Mouse (Mus musculus) stomach, embryonic 16.5 days (tissue): ENCODE measurements around the gene Fras1. TPM values are rescaled to one million over a fixed set of nuclear protein-coding genes. Genes with fewer than 3 reads are reported as not detected.

Source experiments
- ATAC-seq: fragments of 200-750 bp; cut with Nextera tagmentation; 2 replicates; pipeline ENCODE4 v1.8.0; 2017; ENCODE audit warnings: moderate number of reproducible peaks, moderate TSS enrichment; ENCODE audit not compliant: insufficient read depth, low FRiP score
- H3K27ac ChIP-seq: fragments of 300-500 bp; sonication (generic); 2 replicates; pipeline ENCODE4 v1.5.1; 2014; ENCODE audit warnings: low read length
- H3K27me3 ChIP-seq: fragments of 300-500 bp; sonication (generic); 2 replicates; pipeline ENCODE4 v1.6.1; 2014; ENCODE audit warnings: low read length, control low read depth, mixed read lengths; ENCODE audit not compliant: control insufficient read depth, insufficient read depth
- H3K36me3 ChIP-seq: fragments of 300-500 bp; sonication (generic); 2 replicates; pipeline ENCODE4 v1.6.1; 2014; ENCODE audit warnings: low read length; ENCODE audit not compliant: control insufficient read depth, insufficient read depth
- H3K4me1 ChIP-seq: fragments of 300-500 bp; sonication (generic); 2 replicates; pipeline ENCODE4 v1.6.1; 2014; ENCODE audit warnings: low read length, control low read depth, mixed read lengths; ENCODE audit not compliant: control insufficient read depth, insufficient read depth
- H3K4me2 ChIP-seq: fragments of 300-500 bp; sonication (generic); 2 replicates; pipeline ENCODE4 v1.6.1; 2014; ENCODE audit warnings: low read depth, low read length, mixed read lengths
- H3K4me3 ChIP-seq: fragments of 300-500 bp; sonication (generic); replicated peaks from 2 replicates; pipeline ENCODE4 v1.5.1; 2014; ENCODE audit warnings: mild to moderate bottlenecking, low read length
- H3K9ac ChIP-seq: fragments of 300-500 bp; sonication (generic); 2 replicates; pipeline ENCODE4 v1.6.1; 2014; ENCODE audit warnings: low read length
- H3K9me3 ChIP-seq: fragments of 300-500 bp; sonication (generic); replicated peaks from 2 replicates; pipeline ENCODE4 v1.6.1; 2016; ENCODE audit warnings: low read length, control low read depth; ENCODE audit not compliant: control insufficient read depth
- WGBS: fragments of 180-500 bp; shearing (Covaris S2); extraction: QIAGEN DNeasy Blood & Tissue Kit; methylation state at CpG from one replicate; pipeline ENCODE4 v1.1.7; 2014; 5-methylcytosine and 5-hydroxymethylcytosine counted together
- polyA plus RNA-seq: library from polyadenylated mRNA; unstranded; fragments of >200 nt; fragmentation: Nextera tagmentation; extraction: Ambion mirVana; gene quantifications from 2 replicates; pipeline ENCODE4 v1.2.1, GENCODE M21; 2015

Gene Fras1
- polyA plus RNA-seq, 1 experiment from 2014 or later, result 18.3 TPM

DNA sequence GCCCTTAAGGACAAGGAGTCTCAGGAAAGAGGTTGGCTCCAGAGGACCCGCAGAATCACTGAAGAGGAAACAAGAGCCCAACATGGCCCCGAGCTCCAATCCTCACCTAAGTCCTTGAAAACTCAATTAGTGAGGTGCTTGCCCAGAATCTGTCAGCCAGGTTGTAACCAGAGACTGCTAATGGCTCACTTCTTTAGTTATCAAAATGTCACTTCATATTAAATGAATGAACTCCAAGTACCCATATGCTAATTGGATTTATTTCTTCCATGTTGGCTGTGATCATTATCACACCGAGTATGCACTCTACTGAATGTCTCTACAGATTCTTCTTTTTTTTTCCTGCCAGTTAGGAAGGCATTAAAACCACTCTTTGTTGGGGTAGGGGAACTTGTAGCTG lies 47.8 kb downstream of the Fras1 start:
- no peaks in the 10 kb centered on the region for H3K27me3 ChIP-seq
- no peak overlapping the region for H3K4me3 ChIP-seq
- no peaks in the 10 kb centered on the region for H3K36me3 ChIP-seq
- H3K9me3 ChIP-seq, result no peaks in the 10 kb centered on the region
- H3K4me2 ChIP-seq, result no peak overlapping the region
- H3K4me1 ChIP-seq, result no peaks in the 10 kb centered on the region
- no peak overlapping the region for H3K27ac ChIP-seq
- ATAC-seq, result no peak
- 82% methylated on average over 3 of the region's 3 CpGs for WGBS
- no peak overlapping the region for H3K9ac ChIP-seq

DNA sequence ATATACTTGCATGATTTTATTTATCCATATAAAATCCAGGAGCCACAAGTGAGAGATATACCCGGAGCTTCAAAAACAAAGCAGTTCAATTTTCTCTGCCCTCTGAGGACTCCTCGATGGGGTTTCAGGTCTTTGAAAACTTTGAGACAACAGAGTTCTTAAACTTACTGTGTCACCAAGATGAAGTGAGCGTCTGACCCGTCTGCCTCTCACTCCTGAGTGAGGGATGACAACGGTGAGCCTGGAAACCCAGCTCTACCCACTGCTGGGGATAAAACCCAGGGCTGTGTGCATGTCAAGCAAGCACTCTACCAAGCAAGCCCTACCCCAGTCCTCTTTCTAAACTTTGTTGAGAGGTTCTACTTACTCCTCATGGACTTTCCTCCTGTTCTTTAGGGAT lies 49.0 kb downstream of the Fras1 start:
- H3K36me3 ChIP-seq, result no peaks in the 10 kb centered on the region
- WGBS, result 80% methylated on average over 5 of the region's 5 CpGs

DNA sequence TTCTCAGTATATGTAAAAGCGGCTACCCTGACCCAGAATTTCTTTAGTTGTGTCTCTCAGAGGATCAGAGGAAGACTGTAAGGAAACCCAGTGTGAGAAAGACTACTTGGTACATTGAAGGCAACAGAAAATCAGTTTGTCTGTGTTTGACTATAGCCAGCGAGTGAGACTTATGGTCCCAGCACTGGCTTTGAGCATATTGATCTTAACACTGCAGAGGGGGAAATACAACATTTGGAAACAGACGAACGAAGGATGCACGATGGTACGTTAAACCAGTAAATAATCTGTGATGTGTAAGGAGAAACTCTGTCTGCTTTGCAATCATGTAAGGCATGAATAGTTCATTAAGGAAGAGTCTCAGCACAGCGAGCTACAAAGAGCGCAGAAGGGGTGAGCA lies 51.6 kb downstream of the Fras1 start:
- Histone ChIP-seq H3K27me3 (no peaks in the 10 kb centered on the region), H3K9ac (no peak overlapping the region), H3K27ac (no peak overlapping the region), H3K4me2 (no peak overlapping the region), H3K4me3 (no peak overlapping the region), H3K9me3 (no peaks in the 10 kb centered on the region), H3K4me1 (no peaks in the 10 kb centered on the region; the same call in 1 of the 2 replicates), H3K36me3 (no peaks in the 10 kb centered on the region)
- no peak for ATAC-seq
- 91% methylated on average over 8 of the region's 8 CpGs for WGBS

More for the DNA sequence above, 49.0 kb downstream of the Fras1 start:
- H3K27me3 ChIP-seq, result no peaks in the 10 kb centered on the region
- ATAC-seq, result no peak
- H3K27ac ChIP-seq, result no peak overlapping the region
- H3K9ac ChIP-seq, result no peak overlapping the region
- no peaks in the 10 kb centered on the region for H3K9me3 ChIP-seq
- H3K4me3 ChIP-seq, result no peak overlapping the region
- no peak overlapping the region for H3K4me2 ChIP-seq
- no peaks in the 10 kb centered on the region for H3K4me1 ChIP-seq

- no peak overlapping the region for H3K27ac ChIP-seq
Measured at GRCm38 (mm10) chr5:96429532-96430141, 55.9 kb downstream of the Fras1 start.

DNA sequence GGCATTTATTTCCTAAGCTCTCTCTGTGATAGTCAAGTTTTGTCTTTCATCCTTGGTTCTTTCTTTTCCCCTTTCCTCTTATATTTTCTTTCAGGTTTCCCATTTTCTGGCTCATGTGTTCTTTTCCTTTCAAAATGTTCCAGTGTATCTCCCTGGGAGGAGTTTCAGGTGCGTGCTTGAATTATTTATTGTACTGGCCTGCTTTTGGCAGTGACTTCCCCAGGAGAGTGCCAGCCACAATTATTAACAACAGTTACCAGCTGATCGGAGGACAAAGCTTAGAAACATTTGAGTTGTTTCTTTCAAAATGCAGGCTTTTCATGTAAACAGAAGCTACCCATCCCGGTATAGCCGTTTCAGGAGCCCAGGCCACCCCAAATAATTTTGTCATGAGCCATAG lies 64.1 kb downstream of the Fras1 start:
- Histone ChIP-seq H3K9ac (no peak overlapping the region), H3K4me3 (no peak overlapping the region), H3K4me1 (peaks cover 5% of the 10 kb centered on the region), H3K9me3 (no peaks in the 10 kb centered on the region), H3K27ac (no peak overlapping the region), H3K4me2 (no peak overlapping the region), H3K36me3 (no peaks in the 10 kb centered on the region), H3K27me3 (no peaks in the 10 kb centered on the region)
- ATAC-seq, result no peak
- WGBS, result 79% methylated on average over 4 of the region's 4 CpGs

More at GRCm38 (mm10) chr5:96429532-96430141, 55.9 kb downstream of the Fras1 start:
- 26% methylated on average over 13 of the region's 13 CpGs for WGBS
- Histone ChIP-seq H3K4me3 (no peak overlapping the region), H3K4me2 (peak overlapping the region; percentile 29; the same call in 1 of the 2 replicates), H3K9me3 (no peaks in the 10 kb centered on the region), H3K36me3 (no peaks in the 10 kb centered on the region), H3K9ac (no peak overlapping the region), H3K27me3 (no peaks in the 10 kb centered on the region), H3K4me1 (no peaks in the 10 kb centered on the region; the same call in 1 of the 2 replicates)
- peak; percentile 44 for ATAC-seq

GRCm38 (mm10) chr5:96439811-96440210 lies 66.1 kb downstream of the Fras1 start:
- no peaks in the 10 kb centered on the region for H3K36me3 ChIP-seq
- 0 out of 2 replicates have a peak overlapping the region, but pooled peaks have one; percentile 13 for H3K27ac ChIP-seq
- WGBS, result 85% methylated on average over 4 of the region's 4 CpGs
- no peaks in the 10 kb centered on the region for H3K9me3 ChIP-seq
- no peak overlapping the region for H3K9ac ChIP-seq
- H3K27me3 ChIP-seq, result no peaks in the 10 kb centered on the region
- H3K4me3 ChIP-seq, result no peak overlapping the region
- H3K4me2 ChIP-seq, result no peak overlapping the region
- peaks cover 5% of the 10 kb centered on the region for H3K4me1 ChIP-seq
- no peak for ATAC-seq

DNA sequence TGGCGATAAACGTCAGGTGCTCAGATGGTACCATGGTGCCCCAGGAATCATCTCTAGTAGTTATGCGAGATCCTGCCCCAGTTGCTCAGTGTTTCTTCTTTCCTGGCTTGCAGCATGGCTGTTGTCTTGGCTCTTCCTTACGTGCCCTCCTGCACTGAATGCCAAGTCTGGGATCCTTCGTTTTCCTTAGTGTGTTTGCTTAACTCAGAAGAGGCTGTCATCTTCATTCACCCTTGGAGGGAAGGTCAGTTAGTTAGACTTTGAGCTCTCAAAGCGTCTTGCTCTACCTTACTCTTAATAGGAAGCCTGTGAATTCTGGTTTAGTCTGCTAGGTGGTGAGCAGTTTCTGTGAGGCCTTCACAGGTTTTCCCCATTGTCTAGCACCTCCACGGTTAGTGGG lies 73.7 kb downstream of the Fras1 start:
- no peak overlapping the region for H3K4me2 ChIP-seq
- no peak for ATAC-seq
- no peaks in the 10 kb centered on the region for H3K27me3 ChIP-seq
- H3K9ac ChIP-seq, result no peak overlapping the region
- peaks cover 5% of the 10 kb centered on the region; the same call in 1 of the 2 replicates for H3K4me1 ChIP-seq
- H3K9me3 ChIP-seq, result 0 out of 2 replicates have a peak, but pooled peaks cover 2% of the 10 kb centered on the region
- H3K27ac ChIP-seq, result no peak overlapping the region
- H3K4me3 ChIP-seq, result no peak overlapping the region
- H3K36me3 ChIP-seq, result no peaks in the 10 kb centered on the region
- WGBS, result 84% methylated on average over 7 of the region's 7 CpGs

- H3K27ac ChIP-seq, result no peak overlapping the region
- ATAC-seq, result no peak
- H3K36me3 ChIP-seq, result no peaks in the 10 kb centered on the region
- H3K9me3 ChIP-seq, result no peaks in the 10 kb centered on the region
- peaks cover 22% of the 10 kb centered on the region for H3K4me1 ChIP-seq
- 12% methylated on average over 1 of the region's 1 CpGs for WGBS
- H3K4me2 ChIP-seq, result no peak overlapping the region
- H3K27me3 ChIP-seq, result no peaks in the 10 kb centered on the region
- no peak overlapping the region for H3K9ac ChIP-seq
- no peak overlapping the region for H3K4me3 ChIP-seq
Measured at GRCm38 (mm10) chr5:96452027-96452426, 78.3 kb downstream of the Fras1 start.

DNA sequence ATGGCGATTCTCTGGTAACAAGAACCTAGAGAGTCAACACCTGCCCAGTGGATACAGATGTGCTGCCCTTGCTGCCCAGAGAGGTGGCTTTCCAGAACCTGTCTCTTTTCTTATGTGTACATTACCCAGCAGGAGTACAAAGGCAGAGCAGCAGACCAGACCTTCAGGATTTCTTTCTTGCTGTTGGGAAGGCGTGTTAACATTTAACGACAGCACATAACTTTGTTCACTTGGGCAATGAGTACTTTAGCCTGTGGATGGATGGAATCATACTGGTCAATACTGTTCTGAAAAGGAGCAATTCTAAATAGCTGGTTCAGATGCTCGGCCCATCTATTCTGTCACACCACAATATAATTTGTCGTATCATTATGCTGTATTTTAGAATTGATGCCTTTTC lies 79.6 kb downstream of the Fras1 start:
- Histone ChIP-seq H3K27ac (peak overlapping the region; percentile 1), H3K9me3 (no peaks in the 10 kb centered on the region), H3K27me3 (no peaks in the 10 kb centered on the region), H3K9ac (no peak overlapping the region), H3K36me3 (no peaks in the 10 kb centered on the region), H3K4me1 (peaks cover 30% of the 10 kb centered on the region), H3K4me2 (no peak overlapping the region), H3K4me3 (no peak overlapping the region)
- no peak for ATAC-seq
- 74% methylated on average over 5 of the region's 5 CpGs for WGBS
